In genomic region chr5:99785850-99786249, GRCm38 (mm10) we compare ENCODE assay signal across 29 mouse cellular contexts. TPM values are rescaled to one million over a fixed set of nuclear protein-coding genes. Genes with fewer than 3 reads are reported as not detected.
DNase-seq lines count a peak whose midpoint lies in the region; ATAC-seq and TF ChIP-seq lines count a peak whose summit lies in the region.
"Had no signal": no experiment of that assay in that cellular context is flagged by ENCODE, and none has a peak within 500 bp of the region (broad histone marks: within the 10 kb centered on the region; RNA-seq: fewer than 3 reads in every experiment).

No protein-coding gene starts in this region.

- WGBS in kidney, postnatal 0 days: 51% methylated on average over 9 of the region's 9 CpGs
- WGBS in neural tube, embryonic 13.5 days: 47% methylated on average over 9 of the region's 9 CpGs

- TF ChIP-seq CTCF in kidney, postnatal 0 days (IDR thresholded peaks at IDR 0.05; ENCODE audit: low read depth): no peak
- TF ChIP-seq CTCF in brain, embryonic 14.5 days (IDR thresholded peaks at IDR 0.05; ENCODE audit: borderline replicate concordance, extremely low read depth, insufficient read depth, insufficient read length): no peak

- no peak overlapping the region for H3K9ac ChIP-seq in kidney, postnatal 0 days (ENCODE audit: low read depth, low read length)
- H3K9ac ChIP-seq in neural tube, embryonic 13.5 days: no peak overlapping the region
- H3K9ac ChIP-seq: embryonic facial prominence, embryonic 13.5 days; forebrain, embryonic 13.5 days; limb, embryonic 12.5 days; liver, embryonic 15.5 days; lung, embryonic 14.5 days; midbrain, embryonic 12.5 days; stomach, embryonic 15.5 days had no signal

- H3K27me3 ChIP-seq in kidney, postnatal 0 days (ENCODE audit: insufficient read depth, low read length): no peaks in the 10 kb centered on the region
- no peaks in the 10 kb centered on the region for H3K27me3 ChIP-seq in neural tube, embryonic 13.5 days
- H3K27me3 ChIP-seq: embryonic facial prominence, embryonic 13.5 days; forebrain, embryonic 13.5 days; limb, embryonic 12.5 days; liver, embryonic 15.5 days; stomach, embryonic 15.5 days had no signal

- no peaks in the 10 kb centered on the region for H3K9me3 ChIP-seq in kidney, postnatal 0 days (replicated peaks; ENCODE audit: low read length)
- H3K9me3 ChIP-seq in neural tube, embryonic 13.5 days: no peaks in the 10 kb centered on the region
- H3K9me3 ChIP-seq: embryonic facial prominence, embryonic 13.5 days; forebrain, embryonic 13.5 days; limb, embryonic 12.5 days; liver, embryonic 15.5 days; midbrain, embryonic 12.5 days; stomach, embryonic 15.5 days had no signal

- no peak overlapping the region for H3K4me2 ChIP-seq in kidney, postnatal 0 days (ENCODE audit: low read length)
- no peak overlapping the region for H3K4me2 ChIP-seq in neural tube, embryonic 13.5 days
- H3K4me2 ChIP-seq: embryonic facial prominence, embryonic 13.5 days; forebrain, embryonic 13.5 days; limb, embryonic 12.5 days; liver, embryonic 15.5 days; lung, embryonic 14.5 days; midbrain, embryonic 12.5 days; stomach, embryonic 15.5 days had no signal

- peak; percentile 16 for DNase-seq in kidney, postnatal 0 days (ENCODE audit: low spot score)
- no peak for DNase-seq in kidney, postnatal 10 days
- DNase-seq in Muller cell, postnatal 12 days (ENCODE audit: inconsistent ontology term): peak; percentile 35
- DNase-seq in brain, embryonic 14.5 days (ENCODE audit: low read depth): peak; percentile 37
- no peak for DNase-seq in urinary bladder, postnatal 10 days (ENCODE audit: low spot score)
- DNase-seq in right cerebral cortex, adult 18-20 months: no peak
- no peak for DNase-seq in urinary bladder, adult 18-20 months (ENCODE audit: low spot score in 2 of 2)
- DNase-seq: adrenal gland, adult 8-10 months; B cell, adult 2 months; cerebellum, adult 9-10 months; embryo, embryonic 11 days; gastrocnemius, postnatal 14 days; heart, postnatal 14 days; kidney, adult 8-10 months; kidney, postnatal 14 days; layer of hippocampus, adult 9-11 months; lung, embryonic 14.5 days; lung, postnatal 14 days; right cerebral cortex, postnatal 25 days; thymus, postnatal 25 days had no signal

- no peaks in the 10 kb centered on the region for H3K36me3 ChIP-seq in kidney, postnatal 0 days (ENCODE audit: insufficient read depth, low read length)
- no peaks in the 10 kb centered on the region for H3K36me3 ChIP-seq in neural tube, embryonic 13.5 days
- H3K36me3 ChIP-seq: embryonic facial prominence, embryonic 13.5 days; limb, embryonic 12.5 days; liver, embryonic 15.5 days; midbrain, embryonic 12.5 days; stomach, embryonic 15.5 days had no signal

- H3K4me1 ChIP-seq in kidney, postnatal 0 days (replicated peaks; ENCODE audit: insufficient read depth, low read length): no peaks in the 10 kb centered on the region
- H3K4me1 ChIP-seq in neural tube, embryonic 13.5 days (replicated peaks): peaks cover 26% of the 10 kb centered on the region
- H3K4me1 ChIP-seq: embryonic facial prominence, embryonic 13.5 days; liver, embryonic 15.5 days; stomach, embryonic 15.5 days had no signal

- TF ChIP-seq POLR2A in brain, embryonic 14.5 days (IDR thresholded peaks at IDR 0.05; ENCODE audit: borderline replicate concordance, extremely low read depth, insufficient read depth, insufficient read length, poor library complexity, severe bottlenecking): no peak

- H3K27ac ChIP-seq in kidney, postnatal 0 days: no peak overlapping the region
- H3K27ac ChIP-seq in neural tube, embryonic 13.5 days (replicated peaks): no peak overlapping the region
- H3K27ac ChIP-seq: embryonic facial prominence, embryonic 13.5 days; limb, embryonic 12.5 days; liver, embryonic 15.5 days; midbrain, embryonic 12.5 days; stomach, embryonic 15.5 days had no signal

- H3K4me3 ChIP-seq in kidney, postnatal 0 days (replicated peaks; ENCODE audit: low read depth, low read length): no peak overlapping the region
- H3K4me3 ChIP-seq in neural tube, embryonic 13.5 days: no peak overlapping the region
- H3K4me3 ChIP-seq: embryonic facial prominence, embryonic 13.5 days; erythroblast, embryonic 14.5 days; forebrain, embryonic 13.5 days; limb, embryonic 12.5 days; liver, embryonic 15.5 days; midbrain, embryonic 12.5 days; stomach, embryonic 15.5 days had no signal

- ATAC-seq in kidney, postnatal 0 days (replicated peaks; ENCODE audit: low FRiP score, low read depth): no peak
- ATAC-seq in neural tube, embryonic 13.5 days (ENCODE audit: low read depth): peak; percentile 42; the same call in 1 of the 2 replicates
- ATAC-seq: forebrain, embryonic 13.5 days; intestine, embryonic 16.5 days had no signal

RNA-seq across cellular contexts. Expression of gene Rasgef1b, which starts 57.0 kb away (rescaled TPM):
- polyA plus RNA-seq in kidney, postnatal 0 days (2015; fragmentation: Nextera tagmentation; extraction: Ambion mirVana): 6.9 and 7.3 TPM in 2 replicates
- polyA plus RNA-seq in brain, embryonic 14.5 days (2012; rRNA removed): 37.4 and 42.7 TPM in 2 replicates
- polyA plus RNA-seq in neural tube, embryonic 13.5 days (2015; fragmentation: Nextera tagmentation; extraction: Ambion mirVana): 66.1 and 71.5 TPM in 2 replicates

Comparison
In these comparisons a context has a peak if more than half of its experiments do, and no peak if none do; other contexts are left out.
1. DNase-seq: peak in kidney, postnatal 0 days (single experiment), Muller cell, postnatal 12 days (single experiment) and brain, embryonic 14.5 days (single experiment); none in kidney, postnatal 10 days (single experiment), urinary bladder, postnatal 10 days (single experiment), right cerebral cortex, adult 18-20 months (single experiment) and urinary bladder, adult 18-20 months (0 of 2).